Mouse (Mus musculus): ENCODE results near the gene Hmgn2. TPM values are rescaled to one million over a fixed set of nuclear protein-coding genes. Genes with fewer than 3 reads are reported as not detected.
"Not testable (repeated sequence)": the region's sequence is repeated elsewhere in the genome, so short reads cannot be mapped to it uniquely, and the experiment has no call there.

The Hmgn2 gene
- total RNA-seq, 2 experiments from 2014 or later, result 181 to 183 TPM

- no peak for DNase-seq (ENCODE audit: extremely low spot score in 1 of 2, low spot score in 2 of 2)
- intact Hi-C loops (cut with DNase I), result no loop called here
Measured at GRCm38 (mm10) chr4:133938077-133938476, 30.4 kb downstream of the Hmgn2 start.

GRCm38 (mm10) chr4:133931785-133932184, 36.7 kb downstream of the Hmgn2 start:
- no peak for DNase-seq (ENCODE audit: extremely low spot score in 1 of 2, low spot score in 2 of 2)
- intact Hi-C loops (cut with DNase I), result no loop called here

- intact Hi-C loops (cut with DNase I), result no loop called here
Measured at GRCm38 (mm10) chr4:133931349-133931748, 37.1 kb downstream of the Hmgn2 start.

GRCm38 (mm10) chr4:133929278-133929670, 39.2 kb downstream of the Hmgn2 start:
- intact Hi-C loops (cut with DNase I), result no loop called here

More at GRCm38 (mm10) chr4:133931349-133931748, 37.1 kb downstream of the Hmgn2 start:
- DNase-seq (ENCODE audit: extremely low spot score in 1 of 2, low spot score in 2 of 2), result no peak

GRCm38 (mm10) chr4:133928576-133929277, 39.7 kb downstream of the Hmgn2 start:
- intact Hi-C loops (cut with DNase I), result no loop called here
- DNase-seq (ENCODE audit: extremely low spot score in 1 of 2, low spot score in 2 of 2), result no peak

More at GRCm38 (mm10) chr4:133929278-133929670, 39.2 kb downstream of the Hmgn2 start:
- no peak for DNase-seq (ENCODE audit: extremely low spot score in 1 of 2, low spot score in 2 of 2)

- DNase-seq (ENCODE audit: extremely low spot score in 1 of 2, low spot score in 2 of 2), result no peak
- intact Hi-C loops (cut with DNase I), result no loop called here
Measured at GRCm38 (mm10) chr4:133925204-133925603, 43.2 kb downstream of the Hmgn2 start.

- intact Hi-C loops (cut with DNase I), result no loop called here
- no peak for DNase-seq (ENCODE audit: extremely low spot score in 1 of 2, low spot score in 2 of 2)
Measured at GRCm38 (mm10) chr4:133923743-133924142, 44.7 kb downstream of the Hmgn2 start.

- peak in 1 of 2 experiments; percentile 68 for DNase-seq (ENCODE audit: extremely low spot score in 1 of 2, low spot score in 2 of 2)
- intact Hi-C loops (cut with DNase I), result not testable (repeated sequence)
Measured at GRCm38 (mm10) chr4:133918093-133918825, 50.2 kb downstream of the Hmgn2 start.

Other genes starting within 250 kb of the Hmgn2 start
- gene Arid1a, start 211.9 kb downstream of the Hmgn2 start, total RNA-seq (2021), result 10 to 100 TPM; 76.0 to 76.8 TPM
- 10 to 100 TPM; 11.0 to 15.2 TPM for gene Rps6ka1, start 80.9 kb downstream of the Hmgn2 start, total RNA-seq (2021)
- 10 to 100 TPM; 57.1 to 61.4 TPM for gene Dhdds, start 32.3 kb upstream of the Hmgn2 start, total RNA-seq (2021)
- gene Lin28a, start 50.2 kb upstream of the Hmgn2 start, total RNA-seq (2021), result not detected
- not detected for gene Zfp683, start 85.2 kb upstream of the Hmgn2 start, total RNA-seq (2021)
- gene Crybg2, start 92.2 kb upstream of the Hmgn2 start, total RNA-seq (2021), result 1 to 10 TPM; 2.9 to 3.5 TPM
- 1 to 10 TPM; 1.3 to 1.6 TPM for gene Cd52, start 126.4 kb upstream of the Hmgn2 start, total RNA-seq (2021)
- gene Ubxn11, start 133.9 kb upstream of the Hmgn2 start, total RNA-seq (2021), result 10 to 100 TPM; 22.6 to 24.9 TPM
- gene Sh3bgrl3, start 160.1 kb upstream of the Hmgn2 start, total RNA-seq (2021), result 100 to 1,000 TPM; 217 to 225 TPM
- 10 to 100 TPM in 1 of 2 experiments, 1 to 10 TPM in 1; 9.2 to 10.9 TPM for gene Cep85, start 218.5 kb upstream of the Hmgn2 start, total RNA-seq (2021)
- gene Gm7534, start 234.4 kb upstream of the Hmgn2 start, total RNA-seq (2021), result not detected

Data from left cerebral cortex, postnatal 10 days (tissue).